Mouse (Mus musculus): ENCODE measurements around the gene Noxo1.

DNA sequence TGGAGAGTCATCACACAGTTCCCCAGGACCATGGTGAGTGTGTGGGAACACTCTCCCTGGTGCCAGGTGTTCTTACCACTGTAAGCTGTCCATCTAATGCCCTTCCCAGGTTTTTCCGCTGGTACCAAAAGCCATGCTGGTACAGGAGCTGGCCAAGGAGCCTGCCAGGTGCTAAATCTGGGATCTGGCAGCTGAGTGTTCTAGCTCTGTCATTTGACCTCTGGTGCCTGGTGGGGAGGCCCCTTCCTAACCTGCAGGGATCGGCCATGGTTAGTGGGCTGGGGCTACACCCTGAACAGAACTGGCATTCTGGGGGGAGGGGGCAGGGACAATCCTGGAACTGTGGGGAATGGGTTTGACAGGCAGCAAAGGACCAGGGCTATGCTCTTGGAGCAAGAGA is 31.6 kb downstream of the Noxo1 start, which contains the start of gene Rpl3l:
- no peak for TF ChIP-seq CTCF (IDR thresholded peaks at IDR 0.05; ENCODE audit: borderline replicate concordance, extremely low read depth, insufficient read depth, insufficient read length)
- TF ChIP-seq POLR2A (IDR thresholded peaks at IDR 0.05; ENCODE audit: borderline replicate concordance, extremely low read depth, insufficient read depth, insufficient read length, poor library complexity, severe bottlenecking) = no peak
